Mouse (Mus musculus): ENCODE data around the gene Hmcn2.

DNA sequence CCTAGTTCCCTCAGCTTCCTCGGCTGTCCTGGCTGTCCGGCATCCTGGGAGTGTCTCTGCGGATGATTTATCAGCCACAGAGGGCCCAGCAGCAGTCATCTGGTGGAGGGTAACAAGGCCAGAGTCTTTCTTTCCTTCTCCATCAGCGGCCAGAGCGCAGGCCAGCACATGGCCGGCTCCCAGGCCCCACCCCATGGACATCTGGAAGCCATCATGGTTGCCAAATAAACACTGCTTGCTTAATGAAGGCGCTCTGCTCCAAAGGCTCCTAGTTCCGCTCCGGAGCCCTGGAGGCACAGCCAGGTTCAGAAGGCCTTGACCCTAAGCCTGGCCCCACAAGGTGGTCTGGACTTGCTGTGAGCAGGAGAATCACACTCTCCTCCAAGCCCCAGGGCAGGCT, 25.6 kb downstream of the Hmcn2 start:
- no peak for TF ChIP-seq POLR2A (IDR thresholded peaks at IDR 0.05; ENCODE audit: control insufficient read depth, low read depth, low read length)
- no peak for TF ChIP-seq CTCF (IDR thresholded peaks at IDR 0.05; ENCODE audit: control insufficient read depth, insufficient read depth, insufficient replicate concordance, low read depth, low read length)

All from testis, adult 2 months (tissue).